Mouse (Mus musculus) embryonic facial prominence, embryonic 11.5 days (tissue): Measurements from ENCODE around the gene Hoxb7. TPM values are rescaled to one million over a fixed set of nuclear protein-coding genes. Genes with fewer than 3 reads are reported as not detected.

Experiments used
- ATAC-seq: fragments of 200-750 bp; cut with Nextera tagmentation; replicated peaks from 2 replicates; pipeline ENCODE4 v1.8.0; 2017; ENCODE audit warnings: low read depth; ENCODE audit not compliant: insufficient number of reproducible peaks, low FRiP score, low TSS enrichment
- DNase-seq: peaks from one replicate; pipeline ENCODE4 v3.0.0-alpha.2; 2015; ENCODE audit warnings: low spot score
- H3K27ac ChIP-seq: fragments of 300-500 bp; sonication (generic); replicated peaks from 2 replicates; pipeline ENCODE4 v1.5.1; 2014; ENCODE audit warnings: mild to moderate bottlenecking, low read depth, low read length, control low read depth
- H3K27me3 ChIP-seq: fragments of 300-500 bp; sonication (generic); 2 replicates; pipeline ENCODE4 v1.6.1; 2014; ENCODE audit warnings: mild to moderate bottlenecking, low read length, moderate library complexity, mixed read lengths; ENCODE audit not compliant: control insufficient read depth, insufficient read depth
- H3K36me3 ChIP-seq: fragments of 300-500 bp; sonication (generic); replicated peaks from 2 replicates; pipeline ENCODE4 v1.6.1; 2014; ENCODE audit warnings: low read depth, mild to moderate bottlenecking, low read length, moderate library complexity, mixed read lengths; ENCODE audit not compliant: control insufficient read depth, insufficient read depth
- H3K4me1 ChIP-seq: fragments of 300-500 bp; sonication (generic); 2 replicates; pipeline ENCODE4 v1.6.1; 2014; ENCODE audit warnings: low read length, mixed read lengths; ENCODE audit not compliant: control insufficient read depth, insufficient read depth
- H3K4me2 ChIP-seq: fragments of 300-500 bp; sonication (generic); 2 replicates; pipeline ENCODE4 v1.6.1; 2014; ENCODE audit warnings: low read depth, mild to moderate bottlenecking, control low read depth, low read length, moderate library complexity
- H3K4me3 ChIP-seq: fragments of 300-500 bp; sonication (generic); 2 replicates; pipeline ENCODE4 v1.5.1; 2014; ENCODE audit warnings: low read depth, low read length, control low read depth
- H3K9ac ChIP-seq: fragments of 300-500 bp; sonication (generic); replicated peaks from 2 replicates; pipeline ENCODE4 v1.6.1; 2014; ENCODE audit warnings: mild to moderate bottlenecking, control low read depth, low read length
- H3K9me3 ChIP-seq: fragments of 300-500 bp; sonication (generic); replicated peaks from 2 replicates; pipeline ENCODE4 v1.6.1; 2016; ENCODE audit warnings: mild to moderate bottlenecking, low read length, inconsistent platforms, mixed read lengths; ENCODE audit not compliant: control insufficient read depth
- WGBS: fragments of 180-500 bp; shearing (Covaris S2); extraction: QIAGEN DNeasy Blood & Tissue Kit; methylation state at CpG from one replicate; pipeline ENCODE4 v1.1.7; 2014; 5-methylcytosine and 5-hydroxymethylcytosine counted together
- polyA plus RNA-seq: library from polyadenylated mRNA; unstranded; fragments of >200 nt; fragmentation: Nextera tagmentation; extraction: Ambion mirVana; gene quantifications from 2 replicates; pipeline ENCODE4 v1.2.1, GENCODE M21; 2014

The Hoxb7 gene
- polyA plus RNA-seq, 1 experiment from 2014 or later, result 0.15 TPM

GRCm38 (mm10) chr11:96255996-96256445 is 30.4 kb upstream of the Hoxb7 start:
- 4% methylated on average over 14 of the region's 14 CpGs for WGBS
- Histone ChIP-seq H3K36me3 (no peaks in the 10 kb centered on the region), H3K9ac (no peak overlapping the region), H3K9me3 (no peaks in the 10 kb centered on the region), H3K27ac (no peak overlapping the region), H3K4me1 (no peaks in the 10 kb centered on the region), H3K4me2 (no peak overlapping the region), H3K4me3 (no peak overlapping the region), H3K27me3 (peaks cover 99% of the 10 kb centered on the region)
- no peak for ATAC-seq
- DNase-seq, result no peak

- 24% methylated on average over 2 of the region's 2 CpGs for WGBS
These were observed 29.3 kb upstream of the Hoxb7 start for GRCm38 (mm10) chr11:96257141-96257540.

GRCm38 (mm10) chr11:96259038-96259437 is 27.4 kb upstream of the Hoxb7 start:
- no peaks in the 10 kb centered on the region for H3K4me1 ChIP-seq
- ATAC-seq, result no peak
- DNase-seq, result no peak

More at GRCm38 (mm10) chr11:96257141-96257540, 29.3 kb upstream of the Hoxb7 start:
- Histone ChIP-seq H3K4me1 (no peaks in the 10 kb centered on the region), H3K9me3 (no peaks in the 10 kb centered on the region), H3K27me3 (peaks cover 100% of the 10 kb centered on the region), H3K9ac (no peak overlapping the region), H3K36me3 (no peaks in the 10 kb centered on the region), H3K4me3 (no peak overlapping the region), H3K4me2 (no peak overlapping the region), H3K27ac (no peak overlapping the region)
- DNase-seq (no peak), ATAC-seq (no peak)

GRCm38 (mm10) chr11:96259511-96259910 is 26.9 kb upstream of the Hoxb7 start:
- Histone ChIP-seq H3K4me2 (no peak overlapping the region), H3K27ac (no peak overlapping the region), H3K9me3 (no peaks in the 10 kb centered on the region), H3K4me1 (no peaks in the 10 kb centered on the region), H3K27me3 (peaks cover 100% of the 10 kb centered on the region), H3K4me3 (no peak overlapping the region), H3K9ac (no peak overlapping the region), H3K36me3 (no peaks in the 10 kb centered on the region)
- ATAC-seq (no peak), DNase-seq (no peak)
- WGBS, result 6% methylated on average over 1 of the region's 1 CpGs

More at GRCm38 (mm10) chr11:96259038-96259437, 27.4 kb upstream of the Hoxb7 start:
- Histone ChIP-seq H3K4me2 (no peak overlapping the region), H3K36me3 (no peaks in the 10 kb centered on the region), H3K9me3 (no peaks in the 10 kb centered on the region), H3K4me3 (no peak overlapping the region), H3K9ac (no peak overlapping the region), H3K27me3 (peaks cover 100% of the 10 kb centered on the region), H3K27ac (no peak overlapping the region)
- WGBS, result 4% methylated on average over 2 of the region's 2 CpGs

- no peak for ATAC-seq
- under 1% methylated on average over 23 of the region's 23 CpGs for WGBS
- H3K27me3 ChIP-seq, result peaks cover 99% of the 10 kb centered on the region
- H3K9ac ChIP-seq, result no peak overlapping the region
- no peaks in the 10 kb centered on the region for H3K36me3 ChIP-seq
- no peak overlapping the region for H3K4me3 ChIP-seq
- DNase-seq, result peak; percentile 10
- H3K9me3 ChIP-seq, result no peaks in the 10 kb centered on the region
- H3K4me2 ChIP-seq, result no peak overlapping the region
- H3K27ac ChIP-seq, result no peak overlapping the region
- no peaks in the 10 kb centered on the region for H3K4me1 ChIP-seq
These were observed 26.0 kb upstream of the Hoxb7 start for GRCm38 (mm10) chr11:96260310-96260970.

- Histone ChIP-seq H3K4me1 (no peaks in the 10 kb centered on the region), H3K36me3 (no peaks in the 10 kb centered on the region), H3K9me3 (no peaks in the 10 kb centered on the region), H3K27ac (no peak overlapping the region), H3K4me3 (no peak overlapping the region), H3K9ac (no peak overlapping the region), H3K27me3 (peaks cover 99% of the 10 kb centered on the region), H3K4me2 (no peak overlapping the region)
- DNase-seq, result peak; percentile 79
- 2% methylated on average over 24 of the region's 24 CpGs for WGBS
- ATAC-seq, result no peak
These were observed 25.0 kb upstream of the Hoxb7 start for GRCm38 (mm10) chr11:96261323-96261890.

- Histone ChIP-seq H3K27ac (no peak overlapping the region), H3K9me3 (no peaks in the 10 kb centered on the region), H3K27me3 (peaks cover 99% of the 10 kb centered on the region), H3K9ac (no peak overlapping the region), H3K4me3 (no peak overlapping the region), H3K4me1 (no peaks in the 10 kb centered on the region), H3K36me3 (no peaks in the 10 kb centered on the region), H3K4me2 (no peak overlapping the region)
- WGBS, result 5% methylated on average over 6 of the region's 6 CpGs
- DNase-seq, result no peak
- no peak for ATAC-seq
These were observed 24.1 kb upstream of the Hoxb7 start for GRCm38 (mm10) chr11:96262262-96262830.
